Mouse (Mus musculus) neural tube, embryonic 13.5 days (tissue): ENCODE measurements around the gene Cpb2. TPM values are rescaled to one million over a fixed set of nuclear protein-coding genes. Genes with fewer than 3 reads are reported as not detected.

Source experiments
- ATAC-seq: fragments of 200-750 bp; cut with Nextera tagmentation; 2 replicates; pipeline ENCODE4 v1.8.0; 2017; ENCODE audit warnings: low read depth, mild to moderate bottlenecking, moderate TSS enrichment, moderate library complexity
- H3K27ac ChIP-seq: fragments of 300-500 bp; sonication (generic); replicated peaks from 2 replicates; pipeline ENCODE4 v1.5.1; 2015; ENCODE audit warnings: moderate library complexity, mild to moderate bottlenecking, inconsistent platforms
- H3K27me3 ChIP-seq: fragments of 300-500 bp; sonication (generic); 2 replicates; pipeline ENCODE4 v1.6.1; 2015; ENCODE audit warnings: mild to moderate bottlenecking, inconsistent platforms
- H3K36me3 ChIP-seq: fragments of 300-500 bp; sonication (generic); 2 replicates; pipeline ENCODE4 v1.6.1; 2015; ENCODE audit warnings: mild to moderate bottlenecking, inconsistent platforms
- H3K4me1 ChIP-seq: fragments of 300-500 bp; sonication (generic); replicated peaks from 2 replicates; pipeline ENCODE4 v1.6.1; 2015; ENCODE audit warnings: inconsistent platforms
- H3K4me2 ChIP-seq: fragments of 300-500 bp; sonication (generic); 2 replicates; pipeline ENCODE4 v1.6.1; 2015; ENCODE audit warnings: inconsistent platforms, mild to moderate bottlenecking, moderate library complexity
- H3K4me3 ChIP-seq: fragments of 300-500 bp; sonication (generic); 2 replicates; pipeline ENCODE4 v1.5.1; 2015; ENCODE audit warnings: mild to moderate bottlenecking, inconsistent platforms
- H3K9ac ChIP-seq: fragments of 300-500 bp; sonication (generic); 2 replicates; pipeline ENCODE4 v1.6.1; 2015; ENCODE audit warnings: moderate library complexity, mild to moderate bottlenecking, inconsistent platforms
- H3K9me3 ChIP-seq: fragments of 300-500 bp; sonication (generic); 2 replicates; pipeline ENCODE4 v1.6.1; 2016; ENCODE audit warnings: inconsistent platforms
- WGBS: fragments of 180-500 bp; shearing (Covaris S2); methylation state at CpG from one replicate; pipeline ENCODE4 v1.1.7; 2015; 5-methylcytosine and 5-hydroxymethylcytosine counted together
- polyA plus RNA-seq: library from polyadenylated mRNA; unstranded; fragments of >200 nt; fragmentation: Nextera tagmentation; extraction: Ambion mirVana; gene quantifications from 2 replicates; pipeline ENCODE4 v1.2.1, GENCODE M21; 2015

The Cpb2 gene
- not detected in 2 replicates for polyA plus RNA-seq

DNA sequence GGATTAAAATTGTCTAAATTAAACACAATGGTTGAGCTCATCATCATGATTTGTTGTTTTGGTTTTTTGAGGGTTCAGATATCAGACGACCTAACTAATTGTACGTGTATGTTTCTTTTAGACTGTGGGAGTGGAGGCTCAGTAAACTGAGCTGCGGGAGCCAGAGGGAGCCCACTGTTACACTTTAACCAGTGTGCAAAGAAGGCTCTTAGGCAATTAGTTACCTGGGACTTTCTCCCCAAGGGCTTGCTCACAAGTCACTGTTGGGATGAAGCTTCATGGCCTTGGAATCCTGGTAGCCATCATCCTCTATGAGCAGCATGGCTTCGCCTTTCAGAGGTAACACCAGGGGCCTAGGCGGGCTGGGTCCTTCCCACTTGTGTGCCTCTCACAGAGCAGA is at the start of gene Cpb2:
TSS of gene Cpb2 (plus strand) at position 201 of the 400 bp plus-strand sequence.
- ATAC-seq: no peak
- Histone ChIP-seq H3K4me1 (no peaks in the 10 kb centered on the region), H3K9ac (no peak within 1 kb of the TSS), H3K4me3 (no peak within 1 kb of the TSS), H3K36me3 (no peaks in the 10 kb centered on the region), H3K27me3 (no peaks in the 10 kb centered on the region), H3K9me3 (no peaks in the 10 kb centered on the region), H3K4me2 (no peak within 1 kb of the TSS), H3K27ac (no peak within 1 kb of the TSS)
- WGBS: 90% methylated on average over 5 of the region's 5 CpGs

DNA sequence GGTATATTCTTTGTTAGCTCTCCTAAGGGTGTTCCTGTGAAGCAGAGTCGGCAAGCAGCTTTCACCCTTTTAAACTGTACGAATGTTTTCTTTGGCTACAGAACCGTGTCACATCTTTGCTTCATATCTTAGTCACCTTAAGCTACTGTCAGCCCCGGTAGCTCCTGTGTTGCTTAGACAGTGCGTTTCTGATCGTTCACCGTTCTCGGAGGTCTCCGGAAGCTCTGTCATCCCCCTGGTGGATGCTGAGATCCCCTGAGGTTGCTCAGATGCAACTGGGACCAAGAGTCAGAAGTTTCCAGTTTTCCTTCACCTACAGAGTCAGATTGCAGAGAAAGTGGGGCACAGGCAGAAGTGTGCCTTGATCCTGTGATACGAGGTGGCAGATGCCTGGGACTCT is 49.7 kb upstream of the Cpb2 start:
- Histone ChIP-seq H3K27me3 (no peaks in the 10 kb centered on the region), H3K36me3 (no peaks in the 10 kb centered on the region), H3K4me3 (no peak overlapping the region), H3K9me3 (no peaks in the 10 kb centered on the region), H3K4me2 (no peak overlapping the region), H3K27ac (no peak overlapping the region), H3K9ac (no peak overlapping the region), H3K4me1 (no peaks in the 10 kb centered on the region)
- ATAC-seq: no peak
- 86% methylated on average over 10 of the region's 10 CpGs for whole genome bisulfite sequencing

DNA sequence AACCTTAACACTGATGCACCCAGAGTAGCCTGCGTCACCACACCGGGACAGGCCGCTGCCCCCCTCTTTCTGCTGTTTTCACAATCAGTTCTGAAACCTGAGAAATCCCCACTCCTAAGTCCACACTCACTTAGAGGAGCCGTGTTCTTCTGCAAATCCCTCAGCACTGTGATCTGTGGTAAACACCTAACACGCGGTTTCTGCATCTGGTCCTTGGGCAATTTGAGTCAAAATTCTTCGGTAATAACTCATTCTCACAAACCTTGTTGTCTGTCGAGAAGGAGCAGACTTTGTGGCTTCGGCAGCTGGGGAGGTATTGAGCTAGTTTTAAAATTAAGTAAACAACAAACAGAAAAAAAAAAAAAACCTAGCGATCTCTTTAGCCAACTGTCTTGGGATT is 49.2 kb upstream of the Cpb2 start:
- H3K9ac ChIP-seq: no peak overlapping the region
- H3K27ac ChIP-seq: no peak overlapping the region
- no peak for ATAC-seq
- H3K9me3 ChIP-seq: no peaks in the 10 kb centered on the region
- H3K4me1 ChIP-seq: no peaks in the 10 kb centered on the region
- H3K36me3 ChIP-seq: no peaks in the 10 kb centered on the region
- H3K4me3 ChIP-seq: no peak overlapping the region
- 88% methylated on average over 10 of the region's 10 CpGs for WGBS
- H3K27me3 ChIP-seq: no peaks in the 10 kb centered on the region
- no peak overlapping the region for H3K4me2 ChIP-seq

DNA sequence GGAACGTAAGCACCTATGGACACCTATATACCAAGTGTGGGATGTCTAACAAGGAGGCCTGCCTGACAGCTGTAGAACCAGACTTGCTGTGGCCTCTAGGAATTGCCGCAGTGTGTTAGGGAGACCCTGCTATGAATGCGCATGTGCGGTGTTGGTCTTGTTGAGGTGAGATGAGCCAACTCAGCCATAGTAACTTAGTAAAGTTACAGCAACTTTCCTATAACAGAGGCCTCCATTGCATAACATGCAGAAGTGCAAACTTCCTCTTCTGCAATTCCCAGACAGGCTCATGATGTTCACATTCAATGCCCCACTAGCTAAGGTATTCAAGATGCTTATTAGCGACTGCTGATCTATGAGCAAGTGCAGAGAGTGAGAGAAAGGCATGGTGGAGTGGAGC is 46.6 kb upstream of the Cpb2 start:
- Histone ChIP-seq H3K4me3 (no peak overlapping the region), H3K27ac (no peak overlapping the region), H3K4me2 (no peak overlapping the region), H3K36me3 (no peaks in the 10 kb centered on the region), H3K9me3 (no peaks in the 10 kb centered on the region), H3K9ac (no peak overlapping the region), H3K27me3 (no peaks in the 10 kb centered on the region), H3K4me1 (no peaks in the 10 kb centered on the region)
- 94% methylated on average over 5 of the region's 5 CpGs for WGBS
- no peak for ATAC-seq

DNA sequence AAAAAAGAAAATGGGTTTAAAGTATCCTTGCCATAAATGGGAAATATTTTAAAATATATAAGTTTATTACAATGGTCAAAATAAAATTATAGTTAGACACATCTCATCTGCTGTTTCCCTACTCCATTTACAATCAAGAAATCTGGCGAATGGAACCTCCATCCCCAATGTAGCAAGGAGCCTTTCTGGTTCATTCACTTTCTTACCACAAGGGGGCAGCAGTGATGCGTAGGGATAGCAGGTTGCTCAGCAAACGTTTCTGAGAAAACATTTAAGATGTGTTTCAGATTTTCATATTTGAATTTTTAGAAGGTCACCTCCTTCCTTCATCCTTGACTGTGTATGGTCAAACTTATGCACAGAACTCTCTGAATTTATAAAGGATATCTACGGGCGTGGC is 45.1 kb upstream of the Cpb2 start:
- Histone ChIP-seq H3K27ac (no peak overlapping the region), H3K4me1 (no peaks in the 10 kb centered on the region), H3K9ac (no peak overlapping the region), H3K27me3 (no peaks in the 10 kb centered on the region), H3K36me3 (no peaks in the 10 kb centered on the region), H3K4me2 (no peak overlapping the region), H3K4me3 (no peak overlapping the region), H3K9me3 (0 out of 2 replicates have a peak, but pooled peaks cover 5% of the 10 kb centered on the region)
- ATAC-seq: no peak
- 39% methylated on average over 5 of the region's 5 CpGs for WGBS

DNA sequence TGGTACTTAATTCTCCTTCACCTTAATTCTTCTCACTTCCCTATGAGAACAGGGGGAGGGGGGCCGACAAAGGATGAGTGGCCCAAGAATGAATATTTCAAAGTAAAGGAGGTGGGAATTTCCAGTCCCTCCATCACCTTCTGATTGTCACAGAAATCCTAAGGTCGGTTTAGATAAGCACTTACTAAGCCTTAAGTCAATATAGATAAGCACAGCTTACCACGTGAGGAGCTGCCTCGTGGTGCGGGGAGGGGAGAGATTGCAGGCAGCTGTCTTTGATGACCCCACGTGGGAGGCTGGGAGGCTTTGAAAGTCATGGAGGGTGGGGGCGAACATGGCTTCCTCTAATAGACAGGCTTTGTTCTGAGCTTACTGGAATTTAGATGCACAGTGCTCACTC is 44.4 kb upstream of the Cpb2 start:
- H3K4me3 ChIP-seq: no peak overlapping the region
- H3K36me3 ChIP-seq: no peaks in the 10 kb centered on the region
- ATAC-seq: no peak
- no peak overlapping the region for H3K9ac ChIP-seq
- 55% methylated on average over 7 of the region's 7 CpGs for WGBS
- no peak overlapping the region for H3K27ac ChIP-seq
- H3K4me1 ChIP-seq: no peaks in the 10 kb centered on the region
- H3K27me3 ChIP-seq: no peaks in the 10 kb centered on the region
- H3K4me2 ChIP-seq: no peak overlapping the region
- 0 out of 2 replicates have a peak, but pooled peaks cover 5% of the 10 kb centered on the region for H3K9me3 ChIP-seq

DNA sequence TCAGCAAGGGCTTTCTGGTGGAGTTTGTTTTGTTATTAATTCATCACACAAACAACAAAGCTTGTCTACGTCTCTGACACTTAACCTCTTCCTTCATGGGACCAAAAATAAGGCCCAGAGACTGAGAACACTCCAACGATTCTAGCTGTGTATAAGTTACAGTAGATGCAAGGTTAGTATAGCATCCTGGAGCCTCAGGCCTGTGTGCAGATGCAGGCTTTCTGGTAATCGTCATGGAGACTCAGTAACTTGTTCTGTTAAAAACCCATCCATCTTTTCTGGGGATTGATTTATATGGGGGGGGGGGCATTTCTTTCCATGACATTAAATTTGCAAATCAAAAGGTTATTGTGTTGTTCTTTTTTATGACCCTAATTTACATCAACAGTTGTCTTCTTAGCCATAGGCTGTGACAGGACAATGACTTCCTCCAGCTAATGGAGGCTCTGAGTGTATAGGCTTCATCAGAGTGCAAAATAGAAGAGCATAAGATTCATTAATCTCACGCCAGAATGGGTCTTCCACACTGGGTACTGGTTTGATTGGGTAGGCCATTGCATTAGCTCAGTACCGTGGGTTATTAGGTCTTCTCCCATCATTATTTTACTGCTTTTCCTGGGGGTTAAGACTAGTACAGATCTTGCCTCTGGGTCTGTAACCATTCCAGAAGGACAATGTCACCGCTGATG is 36.6 kb upstream of the Cpb2 start:
- peak; percentile 68 for ATAC-seq
- Histone ChIP-seq H3K4me2 (no peak overlapping the region), H3K27ac (peak overlapping the region; percentile 49; the same call in 1 of the 2 replicates), H3K4me3 (no peak overlapping the region), H3K9me3 (0 out of 2 replicates have a peak, but pooled peaks cover 5% of the 10 kb centered on the region), H3K27me3 (no peaks in the 10 kb centered on the region), H3K36me3 (no peaks in the 10 kb centered on the region), H3K4me1 (peaks cover 20% of the 10 kb centered on the region), H3K9ac (no peak overlapping the region)
- 20% methylated on average over 6 of the region's 6 CpGs for WGBS

DNA sequence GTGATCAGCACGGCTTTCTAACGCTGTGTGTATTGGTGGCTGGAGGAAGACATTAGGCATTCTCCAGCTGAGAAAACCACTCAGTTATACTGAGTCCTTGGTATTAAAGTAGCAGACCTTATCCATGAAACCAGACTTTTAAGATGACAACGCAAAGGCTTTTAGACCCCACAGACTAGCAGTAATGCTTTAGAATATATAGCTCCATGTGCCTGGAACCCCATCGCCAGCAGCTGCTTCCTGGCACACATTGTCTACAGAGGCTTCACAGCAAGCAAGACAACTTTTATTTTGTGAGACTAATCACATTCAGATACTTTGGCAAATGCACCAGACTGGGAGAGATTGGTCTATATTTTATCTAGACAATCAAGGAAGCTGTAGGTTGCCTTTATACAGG is 35.8 kb upstream of the Cpb2 start:
- Histone ChIP-seq H3K4me1 (peaks cover 20% of the 10 kb centered on the region), H3K4me2 (no peak overlapping the region), H3K36me3 (no peaks in the 10 kb centered on the region), H3K9me3 (0 out of 2 replicates have a peak, but pooled peaks cover 3% of the 10 kb centered on the region), H3K27me3 (no peaks in the 10 kb centered on the region), H3K27ac (peak overlapping the region; percentile 49; the same call in 1 of the 2 replicates), H3K4me3 (no peak overlapping the region), H3K9ac (no peak overlapping the region)
- ATAC-seq: peak; percentile 64
- 41% methylated on average over 4 of the region's 4 CpGs for WGBS

DNA sequence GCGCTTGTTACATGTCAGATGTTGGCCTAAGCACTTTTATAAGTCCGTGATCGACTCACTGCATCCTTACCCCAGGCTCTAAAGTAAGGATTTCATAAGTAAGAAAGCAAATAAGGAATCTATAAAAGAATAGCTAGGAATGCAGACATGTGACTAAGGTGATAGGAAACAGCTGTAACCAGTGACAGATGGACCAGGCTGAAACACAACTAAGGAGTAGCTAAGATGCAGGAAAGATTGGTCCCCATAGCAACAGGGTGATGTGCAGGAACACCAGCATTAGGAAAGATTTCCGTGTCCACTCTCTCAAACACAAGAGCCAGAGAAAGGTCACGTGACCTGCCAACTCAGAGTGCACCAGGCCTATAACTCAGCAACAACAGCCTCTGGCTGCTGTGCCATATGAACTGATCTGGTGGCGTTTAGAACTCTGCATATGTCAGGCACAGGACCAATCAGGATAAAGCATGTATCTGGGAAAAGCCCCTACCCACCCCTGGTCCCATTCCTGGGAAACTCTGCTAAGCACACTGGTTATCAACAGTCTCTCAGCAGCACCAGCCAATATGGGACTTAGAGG is 33.4 kb upstream of the Cpb2 start:
- no peak for ATAC-seq
- Histone ChIP-seq H3K4me3 (no peak overlapping the region), H3K9me3 (no peaks in the 10 kb centered on the region), H3K36me3 (no peaks in the 10 kb centered on the region), H3K4me2 (no peak overlapping the region), H3K27ac (no peak overlapping the region), H3K27me3 (no peaks in the 10 kb centered on the region), H3K4me1 (peaks cover 30% of the 10 kb centered on the region), H3K9ac (no peak overlapping the region)
- WGBS: 62% methylated on average over 6 of the region's 6 CpGs

DNA sequence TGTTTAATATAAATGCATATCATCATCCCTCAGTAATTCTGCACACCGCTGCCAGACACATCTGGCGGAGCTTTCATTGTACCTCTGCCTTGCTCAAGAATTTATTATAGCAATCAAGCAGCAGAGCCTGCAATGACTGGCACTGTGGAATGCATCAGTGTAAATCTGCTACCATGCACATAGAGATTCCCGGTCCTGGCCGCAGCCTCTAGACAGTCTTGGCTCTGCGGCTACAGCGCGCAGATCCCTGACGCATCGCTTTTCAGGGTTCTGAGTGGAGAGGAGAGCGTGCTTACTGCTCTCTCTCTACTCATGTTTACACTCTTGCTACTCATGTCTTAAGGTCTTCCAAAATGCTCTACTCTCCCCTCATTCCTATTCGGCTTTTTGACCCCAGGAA is 28.3 kb upstream of the Cpb2 start:
- H3K36me3 ChIP-seq: no peaks in the 10 kb centered on the region
- no peaks in the 10 kb centered on the region for H3K9me3 ChIP-seq
- H3K9ac ChIP-seq: no peak overlapping the region
- H3K4me1 ChIP-seq: peaks cover 32% of the 10 kb centered on the region
- peak overlapping the region; percentile 30 for H3K4me2 ChIP-seq
- H3K27me3 ChIP-seq: no peaks in the 10 kb centered on the region
- peak; percentile 89 for ATAC-seq
- 37% methylated on average over 11 of the region's 11 CpGs for WGBS
- no peak overlapping the region for H3K4me3 ChIP-seq
- H3K27ac ChIP-seq: peak overlapping the region; percentile 81

DNA sequence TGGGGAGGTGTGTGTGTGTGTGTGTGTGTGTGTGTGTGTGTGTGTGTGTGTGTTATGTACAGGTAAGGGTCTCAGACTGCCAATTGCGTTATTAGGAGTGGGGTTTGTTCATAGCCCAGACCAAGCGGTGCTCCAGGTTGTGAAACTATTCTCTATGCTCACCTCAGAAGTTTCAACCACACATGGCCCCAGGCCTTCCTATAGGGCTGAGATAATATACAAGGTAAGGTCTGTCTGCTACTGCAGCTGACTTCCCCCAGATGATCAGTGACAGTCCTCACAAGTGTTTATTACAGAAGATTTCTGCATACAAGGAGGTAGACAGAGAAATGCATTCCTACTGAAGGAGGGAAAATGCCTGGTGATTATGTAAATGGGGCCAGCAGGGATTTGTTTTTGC is 23.2 kb upstream of the Cpb2 start:
- ATAC-seq: peak; percentile 22; the same call in 1 of the 2 replicates
- peak overlapping the region; percentile 57; the same call in 1 of the 2 replicates for H3K27ac ChIP-seq
- no peak overlapping the region for H3K9ac ChIP-seq
- H3K4me2 ChIP-seq: no peak overlapping the region
- H3K9me3 ChIP-seq: no peaks in the 10 kb centered on the region
- H3K36me3 ChIP-seq: no peaks in the 10 kb centered on the region
- WGBS: 86% methylated on average over 2 of the region's 2 CpGs
- no peak overlapping the region for H3K4me3 ChIP-seq
- H3K27me3 ChIP-seq: no peaks in the 10 kb centered on the region
- peaks cover 29% of the 10 kb centered on the region for H3K4me1 ChIP-seq

DNA sequence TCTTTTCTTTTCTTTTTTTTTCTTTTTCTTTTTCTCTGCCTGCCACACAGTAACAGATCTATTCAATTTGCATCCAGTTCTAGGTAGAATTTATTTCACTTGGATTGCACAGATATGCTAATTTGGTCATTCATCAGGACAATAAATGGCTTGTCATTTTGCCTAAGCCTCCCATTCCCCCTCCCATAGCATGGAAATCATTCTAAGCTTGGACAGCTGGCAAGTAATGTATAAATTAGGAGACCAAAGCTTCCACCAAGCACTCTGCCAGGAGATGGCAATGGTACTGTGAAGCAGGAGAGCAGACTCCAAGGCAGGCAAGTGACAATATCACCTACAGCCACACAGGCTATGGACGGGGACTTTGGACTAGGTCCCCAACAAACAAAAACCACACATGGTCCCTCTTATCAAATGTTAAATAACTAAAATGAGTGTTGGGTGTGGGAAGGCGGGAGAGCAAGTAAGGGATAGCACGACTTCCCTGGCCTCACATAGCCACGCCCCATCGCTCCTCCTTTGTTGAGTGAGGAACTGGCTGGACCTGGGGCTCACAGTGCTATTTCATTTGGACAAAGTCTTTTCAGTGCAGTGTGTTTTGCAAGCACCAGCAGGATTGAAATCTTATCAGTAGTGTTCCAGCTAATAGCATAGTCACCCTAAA is 22.7 kb upstream of the Cpb2 start:
- Histone ChIP-seq H3K4me3 (no peak overlapping the region), H3K9me3 (no peaks in the 10 kb centered on the region), H3K27me3 (no peaks in the 10 kb centered on the region), H3K4me1 (peaks cover 24% of the 10 kb centered on the region), H3K36me3 (no peaks in the 10 kb centered on the region), H3K4me2 (no peak overlapping the region), H3K27ac (peak overlapping the region; percentile 57; the same call in 1 of the 2 replicates), H3K9ac (no peak overlapping the region)
- peak; percentile 60; the same call in 1 of the 2 replicates for ATAC-seq
- WGBS: 49% methylated on average over 5 of the region's 5 CpGs
